Mouse (Mus musculus) megakaryocyte-erythroid progenitor cell, adult 5-6 weeks (primary cell): ENCODE results near the gene Fam205a1. TPM values are rescaled to one million over a fixed set of nuclear protein-coding genes. Genes with fewer than 3 reads are reported as not detected.
"Not testable (repeated sequence)": the region's sequence is repeated elsewhere in the genome, so short reads cannot be mapped to it uniquely, and the experiment has no call there.

Experiments used
- ATAC-seq: replicated peaks from 2 replicates; pipeline ENCODE4 v1.8.0; 2016; ENCODE audit warnings: mild to moderate bottlenecking, inconsistent platforms; ENCODE audit not compliant: severe bottlenecking, poor library complexity, low FRiP score, low TSS enrichment
- total RNA-seq, 2 experiments: library from RNA; stranded (forward) in 1 of 2; stranded (reverse) in 1 of 2; fragments of 200-1000, 215-1000 nt in 1 of 2; fragments of >200 nt in 1 of 2; fragmentation: Nextera tagmentation in 1 of 2; gene quantifications; 2 replicates each; pipeline ENCODE4 v1.2.3; 2014 to 2017

The Fam205a1 gene
- 0.94 TPM in 1 of 2 replicates, not detected in the other for total RNA-seq (2014; fragmentation: Nextera tagmentation)
- not detected in 2 replicates for total RNA-seq (2017)

GRCm38 (mm10) chr4:42853788-42854187 is at the start of gene Fam205a1:
TSS of gene Fam205a1 (minus strand) at chr4:42853888.
- ATAC-seq = not testable (repeated sequence)

GRCm38 (mm10) chr4:42902730-42903129 is 49.0 kb upstream of the Fam205a1 start:
- no peak for ATAC-seq

GRCm38 (mm10) chr4:42902174-42902573 is 48.5 kb upstream of the Fam205a1 start:
- peak; percentile 77 for ATAC-seq

- ATAC-seq = no peak
Measured at GRCm38 (mm10) chr4:42900878-42901277, 47.2 kb upstream of the Fam205a1 start.

GRCm38 (mm10) chr4:42898914-42899313 is 45.2 kb upstream of the Fam205a1 start:
- ATAC-seq = no peak

- no peak for ATAC-seq
Measured at GRCm38 (mm10) chr4:42895118-42895517, 41.4 kb upstream of the Fam205a1 start.

GRCm38 (mm10) chr4:42891176-42891575 is 37.5 kb upstream of the Fam205a1 start:
- ATAC-seq = no peak

GRCm38 (mm10) chr4:42888806-42889205 is 35.1 kb upstream of the Fam205a1 start:
- no peak for ATAC-seq

- no peak for ATAC-seq
Measured at GRCm38 (mm10) chr4:42886926-42887325, 33.2 kb upstream of the Fam205a1 start.

GRCm38 (mm10) chr4:42880677-42880948 is 26.9 kb upstream of the Fam205a1 start:
- ATAC-seq = 0 out of 2 replicates have a peak, but pooled peaks have one; percentile 12

GRCm38 (mm10) chr4:42879829-42880676 is 26.4 kb upstream of the Fam205a1 start:
- ATAC-seq = peak; percentile 99

- no peak for ATAC-seq
Measured at GRCm38 (mm10) chr4:42877657-42878056, 24.0 kb upstream of the Fam205a1 start.

GRCm38 (mm10) chr4:42876586-42877291 is 23.1 kb upstream of the Fam205a1 start:
- peak; percentile 75 for ATAC-seq

- no peak for ATAC-seq
Measured at GRCm38 (mm10) chr4:42874134-42874533, 20.4 kb upstream of the Fam205a1 start, which contains the start of gene Fam205c. TSS of gene Fam205c (minus strand) at chr4:42874234.

GRCm38 (mm10) chr4:42872746-42873435 is 19.2 kb upstream of the Fam205a1 start:
- ATAC-seq = no peak

- no peak for ATAC-seq
Measured at GRCm38 (mm10) chr4:42872151-42872550, 18.5 kb upstream of the Fam205a1 start.

GRCm38 (mm10) chr4:42870748-42871147 is 17.1 kb upstream of the Fam205a1 start:
- peak; percentile 61; the same call in 1 of the 2 replicates for ATAC-seq

GRCm38 (mm10) chr4:42868193-42868592 is 14.5 kb upstream of the Fam205a1 start:
- ATAC-seq = no peak

- peak; percentile 84 for ATAC-seq
Measured at GRCm38 (mm10) chr4:42867390-42867789, 13.7 kb upstream of the Fam205a1 start.

- not testable (repeated sequence) for ATAC-seq
Measured at GRCm38 (mm10) chr4:42863487-42863886, 9.8 kb upstream of the Fam205a1 start.
